Mouse (Mus musculus): Measurements from ENCODE around the gene Uprt. TPM values are rescaled to one million over a fixed set of nuclear protein-coding genes. Genes with fewer than 3 reads are reported as not detected.

Uprt gene
- polyA plus RNA-seq, 1 experiment from 2014 or later: 1.7 TPM

DNA sequence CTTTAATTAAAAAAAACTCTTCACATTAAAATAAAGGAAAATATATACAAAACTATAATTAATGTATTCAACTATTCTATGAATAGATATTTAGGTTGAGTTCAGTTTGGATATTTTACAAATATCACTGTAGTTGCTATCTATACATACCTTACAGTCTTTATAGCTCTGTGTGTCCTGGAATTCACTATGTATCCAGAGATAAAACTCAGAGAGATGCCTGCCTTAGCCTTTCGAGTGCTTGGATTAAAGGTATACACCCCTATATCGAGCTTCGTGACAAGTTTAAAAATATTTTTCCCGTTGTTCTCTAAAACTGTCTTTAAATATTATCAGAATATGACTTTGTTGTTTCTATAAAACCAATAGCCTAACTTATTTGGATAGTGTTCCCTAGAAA, 60.0 kb downstream of the Uprt start:
- H3K4me3 ChIP-seq (replicated peaks): no peak overlapping the region
- no peaks in the 10 kb centered on the region for H3K4me1 ChIP-seq
- H3K9ac ChIP-seq: no peak overlapping the region
- H3K4me2 ChIP-seq: no peak overlapping the region
- H3K36me3 ChIP-seq: no peaks in the 10 kb centered on the region
- ATAC-seq (ENCODE audit: insufficient read depth, low FRiP score, low read depth): no peak
- no peaks in the 10 kb centered on the region for H3K27me3 ChIP-seq (replicated peaks)
- no peaks in the 10 kb centered on the region for H3K9me3 ChIP-seq
- 89% methylated on average over 4 of the region's 4 CpGs for WGBS
- H3K27ac ChIP-seq: no peak overlapping the region

DNA sequence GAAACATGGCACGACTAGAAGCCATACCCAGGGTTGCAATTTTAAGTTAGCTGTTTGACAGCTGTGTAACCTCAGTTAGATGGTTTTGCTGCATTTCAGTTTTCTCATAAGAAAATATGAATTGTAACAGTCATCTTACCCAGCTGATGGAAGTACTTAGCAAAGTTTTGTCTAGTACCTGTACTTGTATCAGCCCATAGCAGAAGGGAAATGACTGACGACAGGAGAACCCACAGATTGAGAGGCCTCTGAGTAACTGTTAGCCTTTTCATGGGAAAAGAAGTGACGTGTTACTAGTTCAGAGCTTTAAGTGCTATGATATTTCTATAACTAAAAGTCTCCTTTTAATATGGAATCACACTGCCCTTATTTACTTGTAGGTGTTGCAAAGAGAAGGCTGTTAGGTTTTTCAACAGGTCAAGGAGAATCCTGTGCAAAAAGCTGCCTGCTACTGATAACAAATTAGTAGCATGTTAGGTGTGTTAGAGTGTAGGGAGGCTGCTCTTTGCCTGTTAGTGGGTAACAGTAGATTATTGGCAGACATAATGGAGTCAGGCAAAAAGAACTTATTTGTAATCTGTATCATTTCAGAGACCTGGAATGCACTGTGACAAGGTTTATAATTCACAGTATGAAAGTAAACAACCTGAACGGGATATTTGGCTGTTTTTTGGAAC, 61.4 kb downstream of the Uprt start:
- Histone ChIP-seq H3K27ac (no peak overlapping the region), H3K4me1 (no peaks in the 10 kb centered on the region), H3K36me3 (no peaks in the 10 kb centered on the region), H3K9me3 (no peaks in the 10 kb centered on the region), H3K4me3 (replicated peaks) (no peak overlapping the region), H3K4me2 (no peak overlapping the region), H3K9ac (no peak overlapping the region), H3K27me3 (replicated peaks) (no peaks in the 10 kb centered on the region)
- WGBS: 74% methylated on average over 4 of the region's 4 CpGs
- no peak for ATAC-seq (ENCODE audit: insufficient read depth, low FRiP score, low read depth)

DNA sequence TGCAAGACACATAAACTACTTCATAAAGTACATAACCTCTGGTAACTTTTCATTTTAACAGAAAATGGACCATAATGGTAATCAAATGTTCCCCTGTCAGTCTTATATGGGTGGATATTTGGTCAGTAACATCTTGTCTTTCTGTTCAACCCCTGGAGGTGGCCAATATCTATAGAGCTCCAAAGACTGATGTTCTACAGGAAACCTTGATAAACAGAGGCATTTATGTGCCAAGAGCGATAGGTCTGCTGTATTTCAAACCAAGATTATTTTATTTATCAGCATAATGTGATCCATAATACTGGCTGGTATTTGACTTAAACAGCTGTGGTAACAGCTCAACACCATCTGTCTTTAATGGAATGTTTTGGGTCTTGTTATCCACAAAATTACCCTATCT, 62.7 kb downstream of the Uprt start:
- Histone ChIP-seq H3K9ac (no peak overlapping the region), H3K9me3 (no peaks in the 10 kb centered on the region), H3K36me3 (no peaks in the 10 kb centered on the region), H3K4me2 (no peak overlapping the region), H3K27ac (no peak overlapping the region), H3K27me3 (replicated peaks) (no peaks in the 10 kb centered on the region), H3K4me3 (replicated peaks) (no peak overlapping the region), H3K4me1 (no peaks in the 10 kb centered on the region)
- no peak; the same call in 1 of the 2 replicates for ATAC-seq (ENCODE audit: insufficient read depth, low FRiP score, low read depth)
- 89% methylated on average over 1 of the region's 1 CpGs for WGBS

Other genes starting within 250 kb of the Uprt start
- gene Abcb7, start 69.0 kb upstream of the Uprt start, polyA plus RNA-seq (2015; fragmentation: Nextera tagmentation; extraction: Ambion mirVana): 7.9 and 8.1 TPM in 2 replicates
- gene Zdhhc15, start 188.2 kb downstream of the Uprt start, polyA plus RNA-seq (2015; fragmentation: Nextera tagmentation; extraction: Ambion mirVana): 6.7 and 7.4 TPM in 2 replicates